ENCODE assay signal across 28 mouse cellular contexts in the genomic region with DNA sequence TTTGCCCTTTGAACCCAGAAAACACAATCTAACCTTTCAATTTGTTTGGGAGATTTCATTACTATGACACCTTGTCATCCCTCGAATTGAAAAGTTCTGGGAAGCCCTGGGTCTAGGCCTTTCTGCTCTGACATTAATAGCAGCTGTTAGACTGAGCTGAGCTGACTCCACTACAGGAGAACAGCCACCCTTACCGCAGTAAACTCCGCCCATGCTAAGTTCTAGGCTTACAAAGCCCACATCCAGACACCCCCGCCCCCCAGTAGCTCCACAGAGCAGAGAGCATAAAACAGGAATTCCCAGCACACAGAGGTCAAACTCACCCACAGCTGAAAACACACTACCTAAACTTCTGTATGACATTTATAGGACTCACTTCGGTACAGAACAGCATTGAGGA. TPM values are rescaled to one million over a fixed set of nuclear protein-coding genes. Genes with fewer than 3 reads are reported as not detected.
DNase-seq lines count a peak whose midpoint lies in the region; ATAC-seq lines count a peak whose summit lies in the region.
"Had no signal": no experiment of that assay in that cellular context is flagged by ENCODE, and none has a peak within 500 bp of the region (broad histone marks: within the 10 kb centered on the region; RNA-seq: fewer than 3 reads in every experiment).

No protein-coding gene starts in this region.

- peak; percentile 69; the same call in 1 of the 2 replicates for ATAC-seq in kidney, embryonic 15.5 days (replicated peaks; ENCODE audit: low FRiP score)
- peak; percentile 77 for ATAC-seq in limb, embryonic 13.5 days (ENCODE audit: low FRiP score, low read depth)
- ATAC-seq in liver, embryonic 11.5 days (replicated peaks; ENCODE audit: low FRiP score) = no peak
- ATAC-seq: forebrain, embryonic 14.5 days; inflammation-experienced regulatory T-cells, adult 6 months; midbrain, embryonic 16.5 days had no signal

- 0 out of 2 replicates have a peak, but pooled peaks cover 4% of the 10 kb centered on the region for H3K9me3 ChIP-seq in kidney, embryonic 15.5 days (replicated peaks)
- peaks cover 6% of the 10 kb centered on the region; the same call in 1 of the 2 replicates for H3K9me3 ChIP-seq in limb, embryonic 13.5 days
- no peaks in the 10 kb centered on the region for H3K9me3 ChIP-seq in liver, embryonic 11.5 days (ENCODE audit: control insufficient read depth, low read length)
- H3K9me3 ChIP-seq: liver, embryonic 13.5 days; stomach, embryonic 15.5 days had no signal

- H3K4me2 ChIP-seq in kidney, embryonic 15.5 days = no peak overlapping the region
- H3K4me2 ChIP-seq in limb, embryonic 13.5 days (replicated peaks) = no peak overlapping the region
- no peak overlapping the region for H3K4me2 ChIP-seq in liver, embryonic 11.5 days
- H3K4me2 ChIP-seq: heart, embryonic 11.5 days; hindbrain, embryonic 14.5 days; liver, embryonic 13.5 days; stomach, embryonic 15.5 days had no signal

- H3K27me3 ChIP-seq in kidney, embryonic 15.5 days = no peaks in the 10 kb centered on the region
- no peaks in the 10 kb centered on the region for H3K27me3 ChIP-seq in limb, embryonic 13.5 days
- H3K27me3 ChIP-seq in liver, embryonic 11.5 days (replicated peaks; ENCODE audit: control insufficient read depth, insufficient read depth, low read length) = no peaks in the 10 kb centered on the region
- H3K27me3 ChIP-seq: liver, embryonic 13.5 days; stomach, embryonic 15.5 days had no signal

- H3K4me3 ChIP-seq in kidney, embryonic 15.5 days (replicated peaks) = no peak overlapping the region
- H3K4me3 ChIP-seq in limb, embryonic 13.5 days = no peak overlapping the region
- H3K4me3 ChIP-seq in liver, embryonic 11.5 days (ENCODE audit: low read depth, low read length) = no peak overlapping the region
- H3K4me3 ChIP-seq: liver, embryonic 13.5 days; stomach, embryonic 15.5 days had no signal

- no peak overlapping the region for H3K9ac ChIP-seq in kidney, embryonic 15.5 days
- H3K9ac ChIP-seq in limb, embryonic 13.5 days = no peak overlapping the region
- no peak overlapping the region for H3K9ac ChIP-seq in liver, embryonic 11.5 days (ENCODE audit: low read depth, low read length)
- H3K9ac ChIP-seq: hindbrain, embryonic 14.5 days; liver, embryonic 13.5 days; stomach, embryonic 15.5 days had no signal

- H3K4me1 ChIP-seq in kidney, embryonic 15.5 days = peaks cover 11% of the 10 kb centered on the region
- peaks cover 47% of the 10 kb centered on the region for H3K4me1 ChIP-seq in limb, embryonic 13.5 days
- H3K4me1 ChIP-seq in liver, embryonic 11.5 days (replicated peaks; ENCODE audit: control insufficient read depth, insufficient read depth, low read length) = no peaks in the 10 kb centered on the region
- H3K4me1 ChIP-seq: liver, embryonic 13.5 days; stomach, embryonic 15.5 days had no signal

- no peak for DNase-seq in kidney, postnatal 14 days
- DNase-seq in R1 (ENCODE audit: low read depth, low spot score) = peak; percentile 40
- peak; percentile 38 for DNase-seq in ZHBTc4 (ENCODE audit: low read depth, low spot score)
- no peak for DNase-seq in thymus, adult 18-20 months
- no peak for DNase-seq in liver, embryonic 11.5 days (ENCODE audit: low spot score)
- DNase-seq: adrenal gland, postnatal 10 days; B cell, adult 2 months; cerebellum, adult 8-10 months; cerebellum, postnatal 36 days; gastrocnemius, postnatal 14 days; heart, postnatal 4 days; kidney, adult 11 months; layer of hippocampus, postnatal 36 days; left cerebral cortex, postnatal 4 days; liver, embryonic 13.5 days; lung, adult 18-20 months; lung, postnatal 10 days; right cerebral cortex, postnatal 25 days; thymus, postnatal 25 days had no signal

- WGBS in kidney, embryonic 15.5 days = 33% methylated on average over 5 of the region's 5 CpGs
- 25% methylated on average over 5 of the region's 5 CpGs for WGBS in limb, embryonic 13.5 days
- 79% methylated on average over 5 of the region's 5 CpGs for WGBS in liver, embryonic 11.5 days

- H3K36me3 ChIP-seq in kidney, embryonic 15.5 days = peaks cover 56% of the 10 kb centered on the region
- peaks cover 44% of the 10 kb centered on the region for H3K36me3 ChIP-seq in limb, embryonic 13.5 days
- peaks cover 4% of the 10 kb centered on the region; the same call in 1 of the 2 replicates for H3K36me3 ChIP-seq in liver, embryonic 11.5 days (ENCODE audit: control insufficient read depth, insufficient read depth, low read length)

- H3K27ac ChIP-seq in kidney, embryonic 15.5 days = no peak overlapping the region
- no peak overlapping the region for H3K27ac ChIP-seq in limb, embryonic 13.5 days
- no peak overlapping the region for H3K27ac ChIP-seq in liver, embryonic 11.5 days (ENCODE audit: low read depth, low read length)
- H3K27ac ChIP-seq: hindbrain, embryonic 14.5 days; liver, embryonic 13.5 days; macrophage; stomach, embryonic 15.5 days had no signal

RNA-seq across cellular contexts. Expression of a gene that starts 19.8 kb away (rescaled TPM):
- 19.6 and 23.5 TPM in 2 replicates for polyA plus RNA-seq in kidney, embryonic 15.5 days (2015; fragmentation: Nextera tagmentation; extraction: Ambion mirVana)
- polyA plus RNA-seq in limb, embryonic 13.5 days (2015; fragmentation: Nextera tagmentation; extraction: Ambion mirVana) = 17.2 and 19.8 TPM in 2 replicates
- polyA plus RNA-seq in liver, embryonic 11.5 days (2014; fragmentation: Nextera tagmentation; extraction: Ambion mirVana) = 52.9 and 59.3 TPM in 2 replicates

Comparison
In these comparisons a context has a peak if more than half of its experiments do, and no peak if none do; other contexts are left out.
1. DNase-seq: peak in R1 (single experiment) and ZHBTc4 (single experiment); none in kidney, postnatal 14 days (single experiment), thymus, adult 18-20 months (0 of 2) and liver, embryonic 11.5 days (single experiment).